Mouse (Mus musculus) bone marrow, adult 2 months (tissue): ENCODE measurements at regions not wholly inside any gene's neighbourhood (a gene's known extent, or its start where the extent isn't known, plus 50 kb on each side); places are given as distances from the start of the nearest gene placed in this dataset.

Experiments used
- H3K27ac ChIP-seq: fragments of 200-500 bp; 2 replicates; pipeline ENCODE4 v1.5.1; 2012; ENCODE audit warnings: low read depth, mild to moderate bottlenecking, control low read depth, inconsistent platforms, low read length; ENCODE audit not compliant: control insufficient read depth, poor library complexity, insufficient read depth
- H3K4me1 ChIP-seq: fragments of 200-500 bp; 2 replicates; pipeline ENCODE4 v1.6.1; 2011; ENCODE audit warnings: low read length; ENCODE audit not compliant: control insufficient read depth, insufficient read depth
- H3K4me3 ChIP-seq: fragments of 200-500 bp; replicated peaks from 2 replicates; pipeline ENCODE3; 2011; ENCODE audit warnings: mild to moderate bottlenecking, low read depth, low read length, control low read depth; ENCODE audit not compliant: control insufficient read depth
- CTCF ChIP-seq: fragments of 200-500 bp; IDR thresholded peaks from 2 replicates; pipeline ENCODE4 v1.5.1; 2011; ENCODE audit warnings: low read length, control low read depth; ENCODE audit not compliant: control insufficient read depth, insufficient read depth
- POLR2A ChIP-seq: fragments of 200-500 bp; IDR thresholded peaks from 2 replicates; pipeline ENCODE4 v1.6.1; 2011; ENCODE audit warnings: low read depth, mild to moderate bottlenecking, control low read depth, low read length, borderline replicate concordance; ENCODE audit not compliant: control insufficient read depth
- WGBS: fragments of 180-500 bp; shearing (Covaris S2); methylation state at CpG from one replicate; pipeline ENCODE4 v1.1.7; 2018; 5-methylcytosine and 5-hydroxymethylcytosine counted together

GRCm38 (mm10) chr2:106412158-106412557 lies 280.9 kb upstream of the Mpped2 start:
- H3K27ac ChIP-seq: no peak overlapping the region
- no peak for TF ChIP-seq POLR2A
- TF ChIP-seq CTCF: no peak
- no peak overlapping the region for H3K4me3 ChIP-seq
- H3K4me1 ChIP-seq: no peaks in the 10 kb centered on the region
- 78% methylated on average over 6 of the region's 6 CpGs for WGBS

DNA sequence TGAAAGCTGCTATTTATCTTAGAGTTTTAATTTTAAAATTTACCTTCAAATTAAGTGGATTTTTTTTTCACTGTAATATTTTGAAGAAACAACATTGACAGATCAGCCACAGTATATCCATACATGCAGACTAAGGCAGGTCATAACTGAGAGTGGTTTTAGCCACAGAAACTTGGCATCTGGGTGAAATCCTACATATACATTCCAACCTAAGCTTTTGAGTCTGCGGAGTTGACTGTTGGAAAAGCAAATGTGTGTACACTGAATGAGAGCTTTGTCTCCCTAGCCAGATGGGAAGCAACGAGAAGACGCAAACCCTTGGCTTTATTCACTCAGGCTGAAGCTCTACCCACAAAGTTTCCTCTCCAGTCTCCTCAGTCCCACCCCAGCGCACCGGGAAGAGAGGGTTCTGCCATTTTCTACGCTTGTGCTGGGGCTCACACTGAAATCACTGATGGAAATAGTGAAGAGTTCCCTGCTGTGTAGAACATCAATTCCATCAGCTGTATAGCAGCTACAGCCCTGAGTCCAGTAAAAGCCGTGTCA lies 277.5 kb upstream of the Mpped2 start:
- Histone ChIP-seq H3K27ac (no peak overlapping the region), H3K4me1 (no peaks in the 10 kb centered on the region), H3K4me3 (no peak overlapping the region)
- 84% methylated on average over 7 of the region's 7 CpGs for WGBS
- TF ChIP-seq POLR2A (no peak), CTCF (no peak)

GRCm38 (mm10) chr2:106418181-106418580 lies 274.9 kb upstream of the Mpped2 start:
- whole genome bisulfite sequencing: 66% methylated on average over 2 of the region's 2 CpGs
- TF ChIP-seq CTCF: no peak
- no peak for TF ChIP-seq POLR2A
- Histone ChIP-seq H3K4me1 (no peaks in the 10 kb centered on the region), H3K27ac (no peak overlapping the region), H3K4me3 (no peak overlapping the region)

- H3K4me3 ChIP-seq: no peak overlapping the region
- no peak overlapping the region for H3K27ac ChIP-seq
- no peaks in the 10 kb centered on the region for H3K4me1 ChIP-seq
- whole genome bisulfite sequencing: 74% methylated on average over 3 of the region's 3 CpGs
- TF ChIP-seq POLR2A (no peak), CTCF (no peak)
Observed at GRCm38 (mm10) chr2:106424974-106425373, 268.1 kb upstream of the Mpped2 start.

DNA sequence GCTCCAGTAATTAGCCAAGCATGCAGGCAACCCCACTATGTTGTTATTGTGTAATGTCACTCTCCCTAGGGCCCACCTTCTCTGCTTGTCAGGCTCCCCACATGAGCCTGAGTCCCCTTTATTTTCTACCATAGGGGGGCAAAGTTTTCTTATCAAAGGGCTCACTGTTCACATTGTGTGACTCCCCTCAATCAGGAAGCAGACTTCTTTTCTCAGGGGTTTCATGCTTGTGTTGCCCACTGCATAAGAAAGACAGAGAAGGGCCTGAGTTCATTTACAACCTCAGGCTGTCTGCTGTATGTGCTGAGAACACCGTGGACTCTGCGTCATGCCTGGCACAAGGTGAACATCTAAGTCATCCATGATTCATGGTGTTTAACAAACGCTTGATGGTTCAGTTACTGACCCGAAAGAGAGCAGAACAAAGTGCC lies 267.6 kb upstream of the Mpped2 start:
- no peak overlapping the region for H3K4me3 ChIP-seq
- no peaks in the 10 kb centered on the region for H3K4me1 ChIP-seq
- H3K27ac ChIP-seq: no peak overlapping the region
- TF ChIP-seq CTCF: no peak
- TF ChIP-seq POLR2A: no peak
- 82% methylated on average over 4 of the region's 4 CpGs for WGBS

DNA sequence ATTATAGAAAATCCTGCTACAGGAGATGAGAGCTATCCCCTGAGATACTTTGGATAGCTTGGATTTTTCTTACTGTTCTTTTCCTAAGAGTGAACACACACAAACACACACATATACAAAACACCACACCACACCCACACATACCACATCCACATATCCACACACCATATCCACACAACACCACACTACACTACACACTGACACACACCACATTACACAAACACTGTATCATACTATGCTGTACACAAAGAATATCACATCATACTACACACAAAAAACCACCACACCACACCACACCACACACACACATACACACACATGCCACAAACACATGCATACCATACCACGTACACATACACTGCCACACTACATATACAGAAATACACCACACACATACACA lies 267.1 kb upstream of the Mpped2 start:
- Histone ChIP-seq H3K27ac (no peak overlapping the region), H3K4me3 (no peak overlapping the region), H3K4me1 (no peaks in the 10 kb centered on the region)
- no peak for TF ChIP-seq POLR2A
- no peak for TF ChIP-seq CTCF
- WGBS: 86% methylated on average over 1 of the region's 1 CpGs

DNA sequence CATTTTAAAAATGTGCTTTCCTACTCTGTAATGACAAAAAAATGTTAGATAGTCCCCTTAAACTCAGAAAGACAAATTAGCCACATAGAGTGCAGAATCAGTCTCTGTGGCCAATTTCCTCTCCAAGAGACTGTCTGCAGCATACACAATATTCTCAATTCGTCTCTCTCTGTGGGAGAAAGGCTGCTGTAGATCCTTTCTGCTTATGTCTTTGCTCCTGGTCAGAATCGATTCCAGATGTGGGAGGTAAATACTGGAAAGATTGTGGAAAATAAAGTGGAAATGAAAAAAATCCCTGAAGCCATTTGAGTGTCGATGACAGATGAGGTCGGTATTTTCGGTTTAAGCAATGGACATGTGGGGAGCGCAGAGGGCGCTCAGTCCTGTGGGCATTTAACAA lies 265.8 kb upstream of the Mpped2 start:
- 79% methylated on average over 7 of the region's 7 CpGs for WGBS
- TF ChIP-seq POLR2A (no peak), CTCF (no peak)

GRCm38 (mm10) chr2:106428909-106429308 lies 264.2 kb upstream of the Mpped2 start:
- no peak overlapping the region for H3K27ac ChIP-seq
- 13% methylated on average over 11 of the region's 11 CpGs for WGBS
- H3K4me3 ChIP-seq: no peak overlapping the region
- no peak for TF ChIP-seq CTCF
- TF ChIP-seq POLR2A: no peak
- no peaks in the 10 kb centered on the region for H3K4me1 ChIP-seq

More for the DNA sequence above, 265.8 kb upstream of the Mpped2 start:
- Histone ChIP-seq H3K4me1 (no peaks in the 10 kb centered on the region), H3K27ac (no peak overlapping the region), H3K4me3 (no peak overlapping the region)

- WGBS: 36% methylated on average over 8 of the region's 8 CpGs
- Histone ChIP-seq H3K4me3 (no peak overlapping the region), H3K4me1 (no peaks in the 10 kb centered on the region), H3K27ac (no peak overlapping the region)
- TF ChIP-seq CTCF (peak; percentile 15; the same call in 1 of the 2 replicates), POLR2A (no peak)
Observed at GRCm38 (mm10) chr2:106431141-106431540, 261.9 kb upstream of the Mpped2 start.
